Mouse (Mus musculus): ENCODE measurements at regions not wholly inside any gene's neighbourhood (a gene's known extent, or its start where the extent isn't known, plus 50 kb on each side); places are given as distances from the start of the nearest gene placed in this dataset.
A peak's percentile ranks its signal among the peaks of the same experiment; 100 is the strongest.

DNA sequence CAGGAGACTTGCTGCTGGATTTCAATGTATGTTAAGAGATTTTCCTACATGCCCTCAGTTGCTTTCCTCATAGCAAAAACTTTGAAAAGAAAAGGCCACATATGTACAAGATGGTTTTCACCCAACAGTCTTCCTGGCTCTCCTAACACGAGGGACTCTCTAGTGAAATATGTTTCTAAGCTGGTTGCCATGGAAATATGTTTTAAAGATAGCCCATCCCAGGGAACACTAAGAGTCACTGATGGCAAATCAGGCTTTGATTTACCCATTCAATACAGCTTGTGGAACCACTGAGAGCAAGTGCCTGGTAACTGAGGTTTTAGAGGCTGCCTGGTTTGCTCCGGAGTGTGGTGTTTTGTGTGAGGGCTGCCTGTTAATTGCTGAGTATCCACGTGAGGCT lies 547.3 kb upstream of the Nbea start:
- H3K36me3 ChIP-seq (ENCODE audit: control insufficient read depth, insufficient read depth, low read length, poor library complexity, severe bottlenecking): no peaks in the 10 kb centered on the region
- H3K4me3 ChIP-seq (ENCODE audit: low read depth, low read length): no peak overlapping the region
- no peak for TF ChIP-seq POLR2A (IDR thresholded peaks at IDR 0.05; ENCODE audit: insufficient read depth, low read length)
- no peak for TF ChIP-seq CTCF (IDR thresholded peaks at IDR 0.05; ENCODE audit: low read depth, low read length)
- no peak for TF ChIP-seq EP300 (IDR thresholded peaks at IDR 0.05; ENCODE audit: insufficient read depth, low read depth, low read length)
- no peaks in the 10 kb centered on the region for H3K4me1 ChIP-seq (ENCODE audit: control insufficient read depth, insufficient read depth, low read length)
- no peak overlapping the region for H3K27ac ChIP-seq (ENCODE audit: insufficient read depth, low read length)
- H3K9me3 ChIP-seq (replicated peaks; ENCODE audit: control insufficient read depth, insufficient read depth, low read length, poor library complexity, severe bottlenecking): 0 out of 2 replicates have a peak, but pooled peaks cover 5% of the 10 kb centered on the region
- H3K27me3 ChIP-seq (ENCODE audit: control insufficient read depth, insufficient read depth, low read length, poor library complexity, severe bottlenecking): no peaks in the 10 kb centered on the region; the same call in 1 of the 2 replicates
- H3K9ac ChIP-seq (ENCODE audit: low read depth, poor library complexity, severe bottlenecking): no peak overlapping the region

DNA sequence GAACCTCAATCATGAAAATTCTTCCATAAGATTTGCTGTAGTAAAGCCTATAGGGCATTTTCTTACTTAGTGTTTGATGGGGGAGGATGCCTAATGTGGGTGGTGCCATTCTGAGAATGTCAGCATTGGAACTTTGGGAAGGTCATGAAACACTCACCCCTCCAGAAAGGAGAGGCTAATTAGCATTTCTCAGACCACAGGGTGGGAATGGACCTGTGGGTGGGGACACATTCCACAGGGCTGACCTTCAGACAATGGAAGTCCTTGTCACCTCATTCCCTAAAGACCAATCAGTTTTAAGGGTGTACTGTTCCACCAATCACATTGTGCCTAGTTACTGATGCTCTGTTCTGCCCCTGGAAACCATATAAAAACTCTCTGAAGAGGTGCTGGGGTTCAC lies 541.5 kb upstream of the Nbea start:
- no peaks in the 10 kb centered on the region for H3K4me1 ChIP-seq (ENCODE audit: control insufficient read depth, insufficient read depth, low read length)
- H3K36me3 ChIP-seq (ENCODE audit: control insufficient read depth, insufficient read depth, low read length, poor library complexity, severe bottlenecking): no peaks in the 10 kb centered on the region
- H3K27ac ChIP-seq (ENCODE audit: insufficient read depth, low read length): peak overlapping the region; percentile 33
- H3K4me3 ChIP-seq (ENCODE audit: low read depth, low read length): no peak overlapping the region
- H3K27me3 ChIP-seq (ENCODE audit: control insufficient read depth, insufficient read depth, low read length, poor library complexity, severe bottlenecking): no peaks in the 10 kb centered on the region
- peaks cover 18% of the 10 kb centered on the region for H3K9me3 ChIP-seq (replicated peaks; ENCODE audit: control insufficient read depth, insufficient read depth, low read length, poor library complexity, severe bottlenecking)
- H3K9ac ChIP-seq (ENCODE audit: low read depth, poor library complexity, severe bottlenecking): no peak overlapping the region
- TF ChIP-seq EP300 (IDR thresholded peaks at IDR 0.05; ENCODE audit: insufficient read depth, low read depth, low read length): no peak
- TF ChIP-seq POLR2A (IDR thresholded peaks at IDR 0.05; ENCODE audit: insufficient read depth, low read length): no peak
- TF ChIP-seq CTCF (IDR thresholded peaks at IDR 0.05; ENCODE audit: low read depth, low read length): no peak

DNA sequence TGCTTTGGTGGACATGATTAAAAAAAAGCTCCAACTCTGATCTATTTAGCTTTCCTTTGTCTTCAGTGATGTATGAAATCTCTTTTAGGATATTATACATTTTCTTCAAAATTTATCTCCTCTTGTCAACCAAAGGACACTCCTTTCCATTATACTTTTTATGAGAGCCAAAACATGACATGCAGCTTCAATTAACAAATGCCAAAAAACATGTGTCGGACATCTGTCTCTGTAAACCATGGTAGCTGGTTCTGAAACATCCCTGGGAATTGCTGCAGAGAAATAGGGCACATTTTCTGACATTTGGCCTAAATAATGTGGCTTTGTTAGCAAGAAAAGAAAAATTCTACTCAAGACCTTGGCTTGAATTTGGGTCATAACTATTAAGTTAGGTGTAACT lies 524.8 kb upstream of the Nbea start:
- no peak overlapping the region for H3K27ac ChIP-seq (ENCODE audit: insufficient read depth, low read length)

DNA sequence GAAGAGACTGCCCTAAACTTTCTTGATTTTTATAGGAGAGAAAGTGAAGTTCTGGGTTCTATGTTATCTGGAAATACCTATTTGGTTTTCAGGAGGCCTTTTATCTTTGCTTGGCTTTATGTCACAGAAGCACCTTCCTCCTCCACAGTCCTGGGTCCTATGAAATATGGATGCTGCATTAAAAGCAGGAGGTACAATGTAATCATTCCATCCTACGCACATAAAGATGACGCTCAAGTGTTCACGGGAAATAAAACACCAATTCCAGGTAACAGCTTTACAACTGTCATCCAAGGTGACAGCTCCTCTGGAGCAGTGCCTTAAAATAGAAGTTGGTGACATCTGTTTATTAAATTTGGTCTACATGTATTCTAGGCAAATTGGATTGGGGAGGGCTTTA lies 523.8 kb upstream of the Nbea start:
- Histone ChIP-seq H3K4me1 (ENCODE audit: control insufficient read depth, insufficient read depth, low read length) (no peaks in the 10 kb centered on the region), H3K4me3 (ENCODE audit: low read depth, low read length) (no peak overlapping the region), H3K36me3 (ENCODE audit: control insufficient read depth, insufficient read depth, low read length, poor library complexity, severe bottlenecking) (no peaks in the 10 kb centered on the region), H3K9ac (ENCODE audit: low read depth, poor library complexity, severe bottlenecking) (no peak overlapping the region), H3K27ac (ENCODE audit: insufficient read depth, low read length) (no peak overlapping the region), H3K9me3 (replicated peaks; ENCODE audit: control insufficient read depth, insufficient read depth, low read length, poor library complexity, severe bottlenecking) (no peaks in the 10 kb centered on the region), H3K27me3 (ENCODE audit: control insufficient read depth, insufficient read depth, low read length, poor library complexity, severe bottlenecking) (no peaks in the 10 kb centered on the region)
- TF ChIP-seq CTCF (IDR thresholded peaks at IDR 0.05; ENCODE audit: low read depth, low read length) (no peak), POLR2A (IDR thresholded peaks at IDR 0.05; ENCODE audit: insufficient read depth, low read length) (no peak), EP300 (IDR thresholded peaks at IDR 0.05; ENCODE audit: insufficient read depth, low read depth, low read length) (no peak)

More for the DNA sequence above, 524.8 kb upstream of the Nbea start:
- TF ChIP-seq POLR2A (IDR thresholded peaks at IDR 0.05; ENCODE audit: insufficient read depth, low read length) (no peak), CTCF (IDR thresholded peaks at IDR 0.05; ENCODE audit: low read depth, low read length) (no peak), EP300 (IDR thresholded peaks at IDR 0.05; ENCODE audit: insufficient read depth, low read depth, low read length) (no peak)
- no peaks in the 10 kb centered on the region for H3K9me3 ChIP-seq (replicated peaks; ENCODE audit: control insufficient read depth, insufficient read depth, low read length, poor library complexity, severe bottlenecking)
- no peaks in the 10 kb centered on the region for H3K36me3 ChIP-seq (ENCODE audit: control insufficient read depth, insufficient read depth, low read length, poor library complexity, severe bottlenecking)
- H3K4me1 ChIP-seq (ENCODE audit: control insufficient read depth, insufficient read depth, low read length): no peaks in the 10 kb centered on the region
- no peak overlapping the region for H3K9ac ChIP-seq (ENCODE audit: low read depth, poor library complexity, severe bottlenecking)
- H3K27me3 ChIP-seq (ENCODE audit: control insufficient read depth, insufficient read depth, low read length, poor library complexity, severe bottlenecking): no peaks in the 10 kb centered on the region
- H3K4me3 ChIP-seq (ENCODE audit: low read depth, low read length): no peak overlapping the region

DNA sequence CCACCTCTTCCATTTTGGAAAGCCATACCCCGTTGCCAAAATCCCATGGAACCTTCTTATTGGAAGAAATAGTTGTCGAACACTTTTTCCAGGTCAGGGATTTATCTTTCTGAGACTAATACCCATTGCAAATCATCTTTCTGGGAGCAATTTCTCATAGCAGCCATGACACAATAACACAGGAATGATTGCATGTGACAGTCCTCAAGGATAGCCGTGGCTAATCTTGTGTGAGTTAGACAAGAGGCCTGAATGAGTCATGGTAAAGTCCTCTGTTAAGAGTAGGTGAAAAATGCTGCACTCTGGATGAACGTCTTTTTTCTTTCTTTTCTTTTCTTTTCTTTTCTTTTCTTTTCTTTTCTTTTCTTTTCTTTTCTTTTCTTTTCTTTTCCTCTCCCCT lies 522.5 kb upstream of the Nbea start:
- TF ChIP-seq CTCF (IDR thresholded peaks at IDR 0.05; ENCODE audit: low read depth, low read length): no peak
- Histone ChIP-seq H3K9ac (ENCODE audit: low read depth, poor library complexity, severe bottlenecking) (no peak overlapping the region), H3K4me3 (ENCODE audit: low read depth, low read length) (no peak overlapping the region), H3K9me3 (replicated peaks; ENCODE audit: control insufficient read depth, insufficient read depth, low read length, poor library complexity, severe bottlenecking) (no peaks in the 10 kb centered on the region), H3K4me1 (ENCODE audit: control insufficient read depth, insufficient read depth, low read length) (no peaks in the 10 kb centered on the region), H3K27ac (ENCODE audit: insufficient read depth, low read length) (no peak overlapping the region), H3K27me3 (ENCODE audit: control insufficient read depth, insufficient read depth, low read length, poor library complexity, severe bottlenecking) (no peaks in the 10 kb centered on the region), H3K36me3 (ENCODE audit: control insufficient read depth, insufficient read depth, low read length, poor library complexity, severe bottlenecking) (no peaks in the 10 kb centered on the region)

DNA sequence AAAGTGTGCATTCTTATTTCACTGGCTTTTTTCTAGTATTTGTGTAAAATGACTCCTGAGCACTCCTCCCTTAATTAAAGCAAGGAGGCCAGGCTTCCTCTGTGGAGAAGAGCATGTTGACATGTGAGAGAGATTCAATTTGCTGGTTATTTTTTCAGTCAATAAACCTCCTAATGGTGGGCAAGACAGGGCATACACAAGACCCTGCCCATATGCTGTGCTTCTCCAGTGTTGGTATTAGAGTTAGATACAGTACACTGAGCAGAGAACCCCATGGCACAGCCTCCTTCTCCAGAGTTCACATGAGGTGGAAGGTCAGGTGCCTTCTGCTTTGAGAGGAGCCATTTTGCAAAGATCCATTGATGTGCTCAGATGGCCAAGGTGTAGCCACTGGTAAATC lies 515.4 kb upstream of the Nbea start:
- H3K4me1 ChIP-seq (ENCODE audit: control insufficient read depth, insufficient read depth, low read length): no peaks in the 10 kb centered on the region
- no peaks in the 10 kb centered on the region for H3K27me3 ChIP-seq (ENCODE audit: control insufficient read depth, insufficient read depth, low read length, poor library complexity, severe bottlenecking)
- no peak overlapping the region for H3K4me3 ChIP-seq (ENCODE audit: low read depth, low read length)
- TF ChIP-seq EP300 (IDR thresholded peaks at IDR 0.05; ENCODE audit: insufficient read depth, low read depth, low read length) (no peak), POLR2A (IDR thresholded peaks at IDR 0.05; ENCODE audit: insufficient read depth, low read length) (no peak)
- H3K9me3 ChIP-seq (replicated peaks; ENCODE audit: control insufficient read depth, insufficient read depth, low read length, poor library complexity, severe bottlenecking): no peaks in the 10 kb centered on the region
- no peak overlapping the region for H3K27ac ChIP-seq (ENCODE audit: insufficient read depth, low read length)
- H3K36me3 ChIP-seq (ENCODE audit: control insufficient read depth, insufficient read depth, low read length, poor library complexity, severe bottlenecking): no peaks in the 10 kb centered on the region
- no peak overlapping the region for H3K9ac ChIP-seq (ENCODE audit: low read depth, poor library complexity, severe bottlenecking)

All from ES-Bruce4 (cell line).